Mouse (Mus musculus) neural tube, embryonic 14.5 days (tissue): ENCODE data around the gene Lrrfip1. TPM values are rescaled to one million over a fixed set of nuclear protein-coding genes. Genes with fewer than 3 reads are reported as not detected.

Source experiments
- ATAC-seq: fragments of 200-750 bp; cut with Nextera tagmentation; 2 replicates; pipeline ENCODE4 v1.8.0; 2017; ENCODE audit warnings: low read depth, mild to moderate bottlenecking, moderate TSS enrichment, moderate library complexity
- H3K27ac ChIP-seq: fragments of 300-500 bp; sonication (generic); 2 replicates; pipeline ENCODE4 v1.5.1; 2014; ENCODE audit warnings: low read depth, mild to moderate bottlenecking, control low read depth, low read length, moderate library complexity, mixed read lengths
- H3K27me3 ChIP-seq: fragments of 300-500 bp; sonication (generic); 2 replicates; pipeline ENCODE4 v1.6.1; 2014; ENCODE audit warnings: low read length; ENCODE audit not compliant: control insufficient read depth, insufficient read depth
- H3K36me3 ChIP-seq: fragments of 300-500 bp; sonication (generic); 2 replicates; pipeline ENCODE4 v1.6.1; 2014; ENCODE audit warnings: low read length, mixed read lengths; ENCODE audit not compliant: control insufficient read depth, insufficient read depth
- H3K4me1 ChIP-seq: fragments of 300-500 bp; sonication (generic); 2 replicates; pipeline ENCODE4 v1.6.1; 2014; ENCODE audit warnings: low read length; ENCODE audit not compliant: control insufficient read depth, insufficient read depth
- H3K4me2 ChIP-seq: fragments of 300-500 bp; sonication (generic); 2 replicates; pipeline ENCODE4 v1.6.1; 2014; ENCODE audit warnings: mild to moderate bottlenecking, low read depth, low read length, control low read depth
- H3K4me3 ChIP-seq: fragments of 300-500 bp; sonication (generic); 2 replicates; pipeline ENCODE4 v1.5.1; 2014; ENCODE audit warnings: low read depth, low read length, control low read depth, mixed read lengths
- H3K9ac ChIP-seq: fragments of 300-500 bp; sonication (generic); replicated peaks from 2 replicates; pipeline ENCODE4 v1.6.1; 2014; ENCODE audit warnings: low read depth, mild to moderate bottlenecking, control low read depth, low read length, mixed read lengths
- H3K9me3 ChIP-seq: fragments of 300-500 bp; sonication (generic); 2 replicates; pipeline ENCODE4 v1.6.1; 2016; ENCODE audit warnings: low read length; ENCODE audit not compliant: control insufficient read depth
- WGBS: fragments of 180-500 bp; shearing (Covaris S2); extraction: QIAGEN DNeasy Blood & Tissue Kit; methylation state at CpG from one replicate; pipeline ENCODE4 v1.1.7; 2014; 5-methylcytosine and 5-hydroxymethylcytosine counted together
- polyA plus RNA-seq: library from polyadenylated mRNA; unstranded; fragments of >200 nt; fragmentation: Nextera tagmentation; extraction: Ambion mirVana; gene quantifications from 2 replicates; pipeline ENCODE4 v1.2.1, GENCODE M21; 2014

Lrrfip1 gene
- polyA plus RNA-seq, 1 experiment from 2014 or later, result 50.4 TPM

- H3K9ac ChIP-seq, result no peak overlapping the region
- H3K27me3 ChIP-seq, result no peaks in the 10 kb centered on the region
- no peak overlapping the region for H3K4me3 ChIP-seq
- 33% methylated on average over 5 of the region's 5 CpGs for WGBS
- H3K4me2 ChIP-seq, result no peak overlapping the region
- no peaks in the 10 kb centered on the region for H3K9me3 ChIP-seq
- H3K27ac ChIP-seq, result no peak overlapping the region
- peaks cover 8% of the 10 kb centered on the region; the same call in 1 of the 2 replicates for H3K4me1 ChIP-seq
- H3K36me3 ChIP-seq, result no peaks in the 10 kb centered on the region
- ATAC-seq, result peak; percentile 33; the same call in 1 of the 2 replicates
Observed at GRCm38 (mm10) chr1:91062363-91062762, 63.8 kb downstream of the Lrrfip1 start.

- no peaks in the 10 kb centered on the region for H3K36me3 ChIP-seq
- H3K4me2 ChIP-seq, result no peak overlapping the region
- 80% methylated on average over 2 of the region's 2 CpGs for WGBS
- H3K4me1 ChIP-seq, result peaks cover 8% of the 10 kb centered on the region; the same call in 1 of the 2 replicates
- no peak overlapping the region for H3K9ac ChIP-seq
- no peaks in the 10 kb centered on the region for H3K9me3 ChIP-seq
- no peak overlapping the region for H3K4me3 ChIP-seq
- H3K27me3 ChIP-seq, result no peaks in the 10 kb centered on the region
- no peak for ATAC-seq
- H3K27ac ChIP-seq, result no peak overlapping the region
Observed at GRCm38 (mm10) chr1:91064053-91064452, 65.5 kb downstream of the Lrrfip1 start.

GRCm38 (mm10) chr1:91064903-91065525 is 66.5 kb downstream of the Lrrfip1 start:
- H3K4me1 ChIP-seq, result peaks cover 8% of the 10 kb centered on the region; the same call in 1 of the 2 replicates
- no peak overlapping the region for H3K27ac ChIP-seq
- no peak for ATAC-seq
- H3K9ac ChIP-seq, result no peak overlapping the region
- no peak overlapping the region for H3K4me3 ChIP-seq
- no peaks in the 10 kb centered on the region for H3K9me3 ChIP-seq
- no peaks in the 10 kb centered on the region for H3K36me3 ChIP-seq
- H3K27me3 ChIP-seq, result no peaks in the 10 kb centered on the region
- WGBS, result 95% methylated on average over 11 of the region's 11 CpGs
- H3K4me2 ChIP-seq, result no peak overlapping the region

- Histone ChIP-seq H3K4me3 (no peak overlapping the region), H3K27me3 (no peaks in the 10 kb centered on the region), H3K27ac (no peak overlapping the region), H3K9ac (no peak overlapping the region), H3K4me2 (no peak overlapping the region), H3K9me3 (no peaks in the 10 kb centered on the region), H3K36me3 (no peaks in the 10 kb centered on the region), H3K4me1 (peaks cover 8% of the 10 kb centered on the region; the same call in 1 of the 2 replicates)
- ATAC-seq, result no peak
- 96% methylated on average over 6 of the region's 6 CpGs for WGBS
Observed at GRCm38 (mm10) chr1:91066061-91066460, 67.5 kb downstream of the Lrrfip1 start.

- Histone ChIP-seq H3K9ac (no peak overlapping the region), H3K27ac (no peak overlapping the region), H3K4me1 (peaks cover 8% of the 10 kb centered on the region; the same call in 1 of the 2 replicates), H3K27me3 (no peaks in the 10 kb centered on the region), H3K4me3 (no peak overlapping the region), H3K9me3 (no peaks in the 10 kb centered on the region), H3K4me2 (no peak overlapping the region), H3K36me3 (no peaks in the 10 kb centered on the region)
- WGBS, result 92% methylated on average over 2 of the region's 2 CpGs
- ATAC-seq, result no peak
Observed at GRCm38 (mm10) chr1:91066599-91066998, 68.1 kb downstream of the Lrrfip1 start.

GRCm38 (mm10) chr1:91067716-91068115 is 69.2 kb downstream of the Lrrfip1 start:
- H3K36me3 ChIP-seq, result no peaks in the 10 kb centered on the region
- no peak overlapping the region for H3K27ac ChIP-seq
- no peaks in the 10 kb centered on the region for H3K27me3 ChIP-seq
- H3K4me3 ChIP-seq, result no peak overlapping the region
- ATAC-seq, result no peak
- WGBS, result 77% methylated on average over 6 of the region's 6 CpGs
- no peak overlapping the region for H3K4me2 ChIP-seq
- H3K9me3 ChIP-seq, result no peaks in the 10 kb centered on the region
- no peaks in the 10 kb centered on the region for H3K4me1 ChIP-seq
- H3K9ac ChIP-seq, result no peak overlapping the region

- Histone ChIP-seq H3K4me3 (no peak overlapping the region), H3K27ac (no peak overlapping the region), H3K9me3 (no peaks in the 10 kb centered on the region), H3K4me2 (no peak overlapping the region), H3K36me3 (no peaks in the 10 kb centered on the region), H3K4me1 (no peaks in the 10 kb centered on the region), H3K9ac (no peak overlapping the region), H3K27me3 (no peaks in the 10 kb centered on the region)
- 81% methylated on average over 6 of the region's 6 CpGs for WGBS
- no peak for ATAC-seq
Observed at GRCm38 (mm10) chr1:91069575-91069974, 71.0 kb downstream of the Lrrfip1 start.

- WGBS, result 93% methylated on average over 8 of the region's 8 CpGs
- Histone ChIP-seq H3K4me1 (no peaks in the 10 kb centered on the region), H3K27ac (no peak overlapping the region), H3K27me3 (no peaks in the 10 kb centered on the region), H3K4me3 (no peak overlapping the region), H3K9ac (no peak overlapping the region), H3K9me3 (no peaks in the 10 kb centered on the region), H3K36me3 (no peaks in the 10 kb centered on the region), H3K4me2 (no peak overlapping the region)
- no peak for ATAC-seq
Observed at GRCm38 (mm10) chr1:91070547-91070946, 72.0 kb downstream of the Lrrfip1 start.

GRCm38 (mm10) chr1:91071671-91072290 is 73.2 kb downstream of the Lrrfip1 start:
- no peaks in the 10 kb centered on the region for H3K27me3 ChIP-seq
- no peak overlapping the region for H3K9ac ChIP-seq
- 77% methylated on average over 10 of the region's 10 CpGs for WGBS
- no peaks in the 10 kb centered on the region for H3K4me1 ChIP-seq
- H3K9me3 ChIP-seq, result no peaks in the 10 kb centered on the region
- ATAC-seq, result no peak
- no peak overlapping the region for H3K27ac ChIP-seq
- no peak overlapping the region for H3K4me3 ChIP-seq
- no peak overlapping the region for H3K4me2 ChIP-seq
- H3K36me3 ChIP-seq, result no peaks in the 10 kb centered on the region
